Mouse (Mus musculus): Measurements from ENCODE around the gene Mtfmt. TPM values are rescaled to one million over a fixed set of nuclear protein-coding genes. Genes with fewer than 3 reads are reported as not detected.

The Mtfmt gene
- polyA plus RNA-seq, 1 experiment from 2014 or later = 26.1 TPM

DNA sequence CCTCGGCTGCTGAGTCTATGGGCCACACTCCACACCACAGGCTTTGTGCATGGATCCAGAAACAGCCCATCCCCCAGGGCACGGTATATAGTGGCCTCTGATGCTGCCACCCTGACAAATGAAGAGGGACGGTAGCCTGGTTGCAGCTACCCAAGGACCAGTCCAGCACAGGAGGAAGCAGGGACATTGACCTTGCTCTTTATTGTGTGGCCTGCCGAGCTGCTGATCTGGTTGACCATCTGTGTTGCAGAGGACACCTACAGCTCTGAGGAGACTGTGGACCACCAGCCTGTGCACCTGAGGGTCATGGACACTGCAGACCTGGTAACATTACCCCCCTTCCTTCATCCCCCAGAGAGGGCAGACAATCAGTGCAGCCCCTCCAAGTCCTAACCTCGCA lies 28.3 kb upstream of the Mtfmt start:
- no peak overlapping the region for H3K4me2 ChIP-seq
- ATAC-seq (ENCODE audit: low FRiP score) = no peak

DNA sequence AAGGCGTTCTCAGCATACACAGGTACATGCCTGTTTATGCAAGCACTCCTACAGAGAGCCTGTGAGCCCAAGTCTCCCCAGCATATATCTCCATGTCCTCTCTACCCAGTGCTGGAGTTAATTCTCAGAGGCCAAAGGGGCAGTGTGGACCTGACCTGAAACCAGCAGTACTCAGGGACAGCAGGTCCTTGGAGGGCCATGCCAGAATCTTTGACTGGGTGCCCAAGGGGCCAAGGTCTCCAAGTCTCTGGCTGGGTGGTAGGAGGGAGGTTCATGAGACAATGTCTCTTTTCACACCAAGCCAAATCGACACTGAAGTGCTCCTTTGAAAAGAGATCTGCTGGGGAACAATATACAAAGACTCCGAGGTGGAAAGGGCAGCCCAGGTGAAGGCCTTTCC lies 27.7 kb upstream of the Mtfmt start:
- 74% methylated on average over 3 of the region's 3 CpGs for WGBS

More for the DNA sequence above, 28.3 kb upstream of the Mtfmt start:
- WGBS = 87% methylated on average over 5 of the region's 5 CpGs
- H3K9ac ChIP-seq = no peak overlapping the region
- H3K4me3 ChIP-seq = no peak overlapping the region
- no peaks in the 10 kb centered on the region for H3K9me3 ChIP-seq
- no peaks in the 10 kb centered on the region for H3K36me3 ChIP-seq
- no peaks in the 10 kb centered on the region for H3K27me3 ChIP-seq
- H3K27ac ChIP-seq = no peak overlapping the region
- H3K4me1 ChIP-seq (replicated peaks) = 0 out of 2 replicates have a peak, but pooled peaks cover 3% of the 10 kb centered on the region

DNA sequence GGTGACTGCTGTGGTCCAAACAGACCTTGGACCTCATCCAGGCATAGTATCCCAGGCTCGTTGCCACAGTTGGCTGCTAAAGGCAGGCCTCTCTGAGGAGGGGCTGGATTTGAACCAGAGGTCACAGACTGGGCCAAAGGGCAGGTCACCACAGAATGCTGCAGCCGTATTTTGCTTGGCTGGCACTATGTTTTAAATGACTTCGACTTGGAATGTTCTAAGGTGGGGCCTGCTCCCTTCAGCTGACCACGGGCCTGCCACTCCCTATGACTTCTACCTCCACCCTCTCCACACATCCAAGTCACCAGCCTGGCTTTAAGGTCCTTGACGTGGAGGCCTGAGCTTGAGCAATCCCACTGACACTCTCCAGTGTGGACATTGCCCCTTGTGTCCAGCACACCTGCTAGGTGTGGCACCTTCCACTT lies 26.7 kb upstream of the Mtfmt start:
- WGBS = 69% methylated on average over 5 of the region's 5 CpGs
- H3K9ac ChIP-seq = no peak overlapping the region
- H3K4me3 ChIP-seq = no peak overlapping the region
- H3K27ac ChIP-seq = no peak overlapping the region
- no peak overlapping the region for H3K4me2 ChIP-seq
- ATAC-seq (ENCODE audit: low FRiP score) = no peak
- H3K4me1 ChIP-seq (replicated peaks) = 0 out of 2 replicates have a peak, but pooled peaks cover 3% of the 10 kb centered on the region
- H3K36me3 ChIP-seq = no peaks in the 10 kb centered on the region
- no peaks in the 10 kb centered on the region for H3K27me3 ChIP-seq
- H3K9me3 ChIP-seq = no peaks in the 10 kb centered on the region

More for the DNA sequence above, 27.7 kb upstream of the Mtfmt start:
- no peak overlapping the region for H3K27ac ChIP-seq
- H3K4me2 ChIP-seq = no peak overlapping the region
- no peaks in the 10 kb centered on the region for H3K9me3 ChIP-seq
- H3K4me3 ChIP-seq = no peak overlapping the region
- no peak for ATAC-seq (ENCODE audit: low FRiP score)
- H3K9ac ChIP-seq = no peak overlapping the region
- H3K4me1 ChIP-seq (replicated peaks) = 0 out of 2 replicates have a peak, but pooled peaks cover 3% of the 10 kb centered on the region
- no peaks in the 10 kb centered on the region for H3K27me3 ChIP-seq
- H3K36me3 ChIP-seq = no peaks in the 10 kb centered on the region

DNA sequence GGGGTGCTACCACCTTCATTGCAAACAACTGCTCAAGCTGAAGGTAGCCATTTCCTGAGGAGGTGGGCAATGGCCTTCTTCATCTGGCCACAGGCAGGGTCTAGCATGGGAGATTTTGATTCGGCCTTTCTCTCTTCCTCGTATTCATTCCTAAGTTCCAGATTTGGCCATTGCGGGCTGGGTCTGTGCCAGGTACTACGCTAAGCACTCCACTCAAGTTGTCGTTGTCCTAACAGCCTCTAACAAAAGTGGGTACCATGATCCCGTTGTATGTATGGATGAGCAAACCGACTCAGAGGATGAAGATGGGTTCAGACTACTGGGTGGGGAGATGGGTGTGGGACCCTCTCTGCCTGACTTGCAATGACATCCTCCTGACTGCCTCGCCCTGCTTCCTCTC lies 25.2 kb upstream of the Mtfmt start:
- H3K36me3 ChIP-seq = no peaks in the 10 kb centered on the region
- H3K9ac ChIP-seq = no peak overlapping the region
- no peak overlapping the region for H3K4me2 ChIP-seq
- no peaks in the 10 kb centered on the region for H3K9me3 ChIP-seq
- WGBS = 96% methylated on average over 8 of the region's 8 CpGs
- no peaks in the 10 kb centered on the region for H3K4me1 ChIP-seq (replicated peaks)
- H3K27ac ChIP-seq = no peak overlapping the region
- no peaks in the 10 kb centered on the region for H3K27me3 ChIP-seq
- H3K4me3 ChIP-seq = no peak overlapping the region
- no peak for ATAC-seq (ENCODE audit: low FRiP score)

DNA sequence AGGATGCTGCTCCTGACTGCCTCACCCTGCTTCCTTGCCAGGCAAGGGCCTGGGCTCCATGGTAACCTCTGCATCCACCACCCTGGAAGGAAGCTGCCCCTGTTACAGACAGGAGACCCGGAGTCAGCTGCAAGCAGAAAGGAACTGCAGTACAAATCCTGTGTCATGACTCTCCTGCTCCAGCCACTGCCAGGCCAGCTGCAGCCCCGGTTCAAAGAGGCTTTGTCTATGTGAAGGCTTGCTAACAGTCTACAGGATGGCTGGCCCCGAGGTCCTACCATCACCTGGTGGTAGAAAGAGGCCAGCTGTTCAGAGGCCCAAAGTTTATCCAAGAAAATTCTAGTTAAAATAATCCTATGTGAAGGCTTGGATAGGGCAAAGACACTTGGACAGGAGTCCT lies 24.3 kb upstream of the Mtfmt start:
- Histone ChIP-seq H3K27me3 (no peaks in the 10 kb centered on the region), H3K9me3 (no peaks in the 10 kb centered on the region), H3K4me3 (no peak overlapping the region), H3K27ac (no peak overlapping the region), H3K4me1 (replicated peaks) (no peaks in the 10 kb centered on the region), H3K9ac (no peak overlapping the region), H3K4me2 (no peak overlapping the region), H3K36me3 (no peaks in the 10 kb centered on the region)
- ATAC-seq (ENCODE audit: low FRiP score) = no peak
- 70% methylated on average over 3 of the region's 3 CpGs for WGBS

DNA sequence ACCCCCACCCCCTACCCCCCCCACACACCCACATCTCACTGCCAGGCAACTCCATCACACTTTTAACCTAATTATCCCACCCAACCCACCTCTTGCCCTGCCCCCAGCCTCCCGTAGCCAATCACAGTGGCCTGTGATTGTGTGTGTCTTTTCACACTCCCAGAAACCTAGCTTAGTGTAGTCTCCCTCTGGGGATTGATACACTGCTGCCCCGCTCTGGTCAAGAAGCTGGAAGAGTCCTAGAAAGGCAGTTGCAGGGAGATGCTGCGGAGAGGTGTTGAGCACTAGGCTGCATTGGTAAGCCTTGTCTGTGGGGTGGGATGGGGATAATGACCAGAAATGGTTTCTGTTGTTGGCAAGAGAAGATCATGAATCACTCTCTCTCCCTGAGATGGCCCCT lies 17.8 kb upstream of the Mtfmt start:
- no peaks in the 10 kb centered on the region for H3K36me3 ChIP-seq
- WGBS = 43% methylated on average over 3 of the region's 3 CpGs
- ATAC-seq (ENCODE audit: low FRiP score) = no peak
- no peak overlapping the region for H3K9ac ChIP-seq
- H3K27ac ChIP-seq = no peak overlapping the region
- H3K4me3 ChIP-seq = no peak overlapping the region
- no peak overlapping the region for H3K4me2 ChIP-seq
- H3K9me3 ChIP-seq = no peaks in the 10 kb centered on the region
- H3K4me1 ChIP-seq (replicated peaks) = no peaks in the 10 kb centered on the region
- no peaks in the 10 kb centered on the region for H3K27me3 ChIP-seq

DNA sequence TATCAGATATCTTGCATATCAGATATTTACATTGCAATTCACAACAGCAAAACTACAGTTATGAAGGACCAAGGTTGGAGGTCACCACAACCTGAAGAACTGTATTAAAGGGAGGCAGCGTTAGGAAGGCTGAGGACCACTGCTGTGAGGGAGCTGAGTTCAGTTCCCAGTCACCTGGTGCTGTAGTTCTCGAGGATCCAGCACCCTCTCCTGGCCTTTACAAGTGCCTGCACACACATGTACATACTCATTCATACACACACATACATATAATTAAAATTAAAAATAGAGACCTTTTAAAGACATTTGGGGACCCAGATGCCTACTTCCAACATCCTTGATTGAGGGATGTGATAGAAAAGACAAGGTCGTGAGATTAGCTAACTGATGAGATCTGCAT lies 15.9 kb upstream of the Mtfmt start:
- Histone ChIP-seq H3K27ac (no peak overlapping the region), H3K4me2 (no peak overlapping the region), H3K9ac (no peak overlapping the region), H3K9me3 (no peaks in the 10 kb centered on the region), H3K4me1 (replicated peaks) (no peaks in the 10 kb centered on the region), H3K27me3 (no peaks in the 10 kb centered on the region), H3K36me3 (no peaks in the 10 kb centered on the region), H3K4me3 (no peak overlapping the region)
- ATAC-seq (ENCODE audit: low FRiP score) = no peak
- 72% methylated on average over 3 of the region's 3 CpGs for WGBS

DNA sequence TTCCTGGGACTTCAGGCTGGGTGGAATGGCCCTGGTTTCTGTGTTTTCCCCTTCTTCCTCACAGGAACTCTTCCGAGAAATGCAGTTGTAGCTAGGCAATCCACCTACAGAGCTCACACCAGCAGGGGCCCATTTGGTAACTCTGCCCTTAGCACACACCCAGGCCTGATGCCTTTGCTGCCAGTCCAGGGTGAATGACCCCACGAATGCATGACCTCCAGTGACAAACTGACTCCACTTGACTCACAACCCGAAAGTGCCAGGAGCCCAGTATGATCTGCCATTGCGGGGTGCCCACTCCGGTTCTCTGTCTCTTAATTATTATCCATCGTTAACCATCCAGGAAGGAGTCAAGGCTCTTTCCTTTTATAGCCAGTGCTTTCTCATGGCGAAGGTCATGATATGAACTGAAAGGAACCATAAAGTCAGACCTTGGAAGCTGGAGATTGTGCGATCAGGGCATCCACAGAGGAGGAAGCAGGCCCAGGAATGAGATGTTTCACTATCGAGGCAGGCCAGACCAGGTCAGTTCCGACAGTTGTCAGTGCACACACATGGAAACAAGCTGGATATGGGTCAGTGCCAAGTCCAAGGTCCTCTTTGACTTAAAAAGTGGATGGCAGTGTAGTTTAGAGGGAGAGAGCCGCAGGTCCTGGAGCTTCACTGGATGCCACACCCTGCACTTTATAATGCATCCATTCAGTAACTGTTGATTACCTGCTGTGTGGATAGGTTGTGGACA lies 12.7 kb upstream of the Mtfmt start, which contains the start of gene Slc51b:
Gene Slc51b, minus strand, starts transcription at position 196 of the 742 bp plus-strand sequence.
- Histone ChIP-seq H3K36me3 (no peaks in the 10 kb centered on the region), H3K27me3 (no peaks in the 10 kb centered on the region), H3K27ac (no peak within 1 kb of the TSS), H3K4me3 (no peak within 1 kb of the TSS), H3K4me1 (replicated peaks) (no peaks in the 10 kb centered on the region), H3K9me3 (no peaks in the 10 kb centered on the region), H3K9ac (no peak within 1 kb of the TSS), H3K4me2 (no peak within 1 kb of the TSS)
- ATAC-seq (ENCODE audit: low FRiP score) = no peak
- 82% methylated on average over 11 of the region's 11 CpGs for WGBS

DNA sequence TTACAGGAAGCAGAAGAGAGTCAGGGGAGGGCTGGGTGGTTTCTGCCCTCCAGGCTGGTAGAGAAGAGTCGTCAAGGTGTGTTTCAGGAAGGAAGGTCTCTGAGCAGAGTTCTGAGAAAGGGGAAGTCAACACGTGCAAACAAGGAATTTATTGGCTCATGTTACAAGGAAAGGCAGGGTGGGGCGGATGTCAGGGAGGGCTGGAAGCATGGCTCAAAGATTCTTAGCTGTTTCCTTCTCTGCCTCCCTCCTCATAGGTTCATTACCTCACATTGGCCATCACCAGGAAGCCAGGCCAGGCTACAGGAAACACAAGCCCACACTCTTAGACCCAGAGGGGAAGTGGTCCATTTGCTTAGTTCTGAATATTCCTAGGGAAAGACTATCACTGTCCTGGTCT lies 11.2 kb upstream of the Mtfmt start:
- Histone ChIP-seq H3K36me3 (no peaks in the 10 kb centered on the region), H3K4me2 (no peak overlapping the region), H3K9ac (no peak overlapping the region), H3K4me3 (no peak overlapping the region), H3K4me1 (replicated peaks) (no peaks in the 10 kb centered on the region), H3K9me3 (no peaks in the 10 kb centered on the region), H3K27me3 (no peaks in the 10 kb centered on the region), H3K27ac (no peak overlapping the region)
- WGBS = 54% methylated on average over 3 of the region's 3 CpGs
- no peak for ATAC-seq (ENCODE audit: low FRiP score)

DNA sequence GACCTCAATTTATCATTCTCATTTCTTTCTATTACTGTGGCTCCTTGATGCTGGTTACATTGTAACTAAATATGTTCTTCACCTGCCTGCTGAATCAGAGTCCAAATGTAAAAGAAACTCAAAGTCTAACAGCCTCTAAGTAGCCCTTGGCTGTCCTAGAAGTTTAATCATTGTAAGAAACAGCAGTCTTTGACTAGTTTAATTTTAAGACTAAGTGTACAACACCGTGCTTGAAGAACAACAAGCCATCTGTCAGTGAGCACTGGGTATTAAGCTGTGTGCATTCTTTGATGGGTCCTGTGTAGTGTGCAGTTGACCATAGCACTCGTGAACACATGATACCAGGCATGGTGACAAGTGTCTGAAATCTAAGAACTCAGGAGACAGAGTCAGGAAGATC lies 8.1 kb upstream of the Mtfmt start:
- ATAC-seq (ENCODE audit: low FRiP score) = no peak
- H3K9ac ChIP-seq = no peak overlapping the region

DNA sequence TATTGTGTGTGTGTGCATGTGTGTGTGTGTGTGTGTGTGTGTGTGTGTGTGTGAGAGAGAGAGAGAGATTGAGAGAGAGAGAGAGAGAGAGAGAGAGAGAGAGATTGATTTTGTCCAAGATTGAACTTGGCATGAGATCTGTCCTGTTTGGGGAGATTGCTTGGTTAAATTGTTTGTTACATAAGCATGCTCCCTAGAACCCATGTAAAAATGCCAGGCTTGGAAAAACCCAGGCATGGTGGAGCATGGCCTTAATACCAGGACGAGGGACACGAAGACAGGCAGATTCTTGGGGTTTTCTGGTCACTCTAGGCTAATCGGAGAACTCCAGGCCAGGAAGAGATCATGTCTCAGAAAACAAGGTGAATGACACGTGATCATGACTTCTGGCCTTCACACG lies 7.6 kb upstream of the Mtfmt start:
- H3K4me1 ChIP-seq (replicated peaks) = no peaks in the 10 kb centered on the region
- ATAC-seq (ENCODE audit: low FRiP score) = no peak
- no peaks in the 10 kb centered on the region for H3K27me3 ChIP-seq
- no peaks in the 10 kb centered on the region for H3K9me3 ChIP-seq
- H3K4me2 ChIP-seq = no peak overlapping the region
- 87% methylated on average over 5 of the region's 5 CpGs for WGBS
- no peak overlapping the region for H3K27ac ChIP-seq
- no peaks in the 10 kb centered on the region for H3K36me3 ChIP-seq
- no peak overlapping the region for H3K4me3 ChIP-seq
- H3K9ac ChIP-seq = no peak overlapping the region

More for the DNA sequence above, 8.1 kb upstream of the Mtfmt start:
- Histone ChIP-seq H3K36me3 (no peaks in the 10 kb centered on the region), H3K27me3 (no peaks in the 10 kb centered on the region), H3K4me1 (replicated peaks) (no peaks in the 10 kb centered on the region), H3K4me2 (no peak overlapping the region), H3K27ac (no peak overlapping the region), H3K9me3 (no peaks in the 10 kb centered on the region), H3K4me3 (no peak overlapping the region)
- 78% methylated on average over 2 of the region's 2 CpGs for WGBS

DNA sequence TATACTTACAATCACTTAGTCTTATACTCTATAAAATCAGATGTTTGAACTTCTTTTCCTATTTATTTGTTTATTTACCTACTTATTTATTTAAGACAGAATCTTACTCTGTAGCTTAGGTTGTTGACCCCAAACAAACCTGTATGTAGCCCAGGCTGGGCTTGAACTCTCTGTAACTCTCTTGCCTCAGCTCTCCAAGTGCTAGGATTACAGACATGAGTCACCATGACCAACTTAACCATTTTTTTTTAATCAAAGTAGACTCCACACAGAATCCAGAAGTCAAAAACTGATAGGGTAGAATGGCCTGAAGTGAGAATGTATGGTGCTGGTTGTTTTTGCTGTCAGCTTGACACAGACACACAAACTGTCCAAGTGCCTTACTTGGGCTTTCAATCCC lies 5.2 kb upstream of the Mtfmt start:
- no peaks in the 10 kb centered on the region for H3K4me1 ChIP-seq (replicated peaks)
- no peak overlapping the region for H3K27ac ChIP-seq
- no peaks in the 10 kb centered on the region for H3K36me3 ChIP-seq
- no peak overlapping the region for H3K4me2 ChIP-seq
- H3K4me3 ChIP-seq = no peak overlapping the region
- no peak for ATAC-seq (ENCODE audit: low FRiP score)
- H3K9ac ChIP-seq = no peak overlapping the region
- H3K27me3 ChIP-seq = no peaks in the 10 kb centered on the region
- no peaks in the 10 kb centered on the region for H3K9me3 ChIP-seq

DNA sequence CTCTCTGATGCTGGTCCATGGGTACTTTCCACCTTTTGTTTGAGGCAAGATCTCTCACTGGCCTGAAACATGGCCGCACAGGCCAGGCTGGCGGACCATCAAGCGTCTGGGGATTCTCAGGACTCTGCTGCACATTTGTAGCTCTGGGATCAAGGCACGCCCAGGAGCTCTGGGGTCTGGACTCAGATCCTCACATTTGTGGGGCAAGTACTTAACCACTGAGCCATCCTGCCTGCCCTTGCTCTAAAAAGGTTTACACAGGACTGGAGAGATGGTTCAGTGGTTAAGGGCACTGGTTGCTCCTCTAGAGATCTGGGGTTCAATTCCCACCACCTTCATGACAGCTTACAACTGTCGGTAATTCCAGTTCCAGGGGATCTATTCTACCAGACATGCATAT lies 4.7 kb upstream of the Mtfmt start:
- Histone ChIP-seq H3K4me2 (no peak overlapping the region), H3K9me3 (no peaks in the 10 kb centered on the region), H3K4me1 (replicated peaks) (no peaks in the 10 kb centered on the region), H3K9ac (no peak overlapping the region), H3K36me3 (no peaks in the 10 kb centered on the region), H3K27me3 (no peaks in the 10 kb centered on the region), H3K27ac (no peak overlapping the region), H3K4me3 (no peak overlapping the region)
- WGBS = 89% methylated on average over 5 of the region's 5 CpGs
- ATAC-seq (ENCODE audit: low FRiP score) = no peak

All from hindbrain, embryonic 13.5 days (tissue).